Mouse (Mus musculus) layer of hippocampus, postnatal 36 days (tissue): ENCODE measurements around the gene Syt2. TPM values are rescaled to one million over a fixed set of nuclear protein-coding genes. Genes with fewer than 3 reads are reported as not detected.

Experiments
- DNase-seq, 2 experiments: peaks; one replicate each; pipeline ENCODE4 v3.0.0; 2022
- microRNA-seq, 2 experiments: library from miRNA; unstranded; fragments of <30 nt; microRNA quantifications; one replicate each; pipeline ENCODE4 v1.2.0; 2021
- total RNA-seq, 2 experiments: library from RNA; stranded (reverse); gene quantifications; 2 replicates each; pipeline ENCODE4 v1.2.3; 2021

Gene Syt2
- total RNA-seq, 2 experiments from 2014 or later: 21.4 to 23.5 TPM

DNA sequence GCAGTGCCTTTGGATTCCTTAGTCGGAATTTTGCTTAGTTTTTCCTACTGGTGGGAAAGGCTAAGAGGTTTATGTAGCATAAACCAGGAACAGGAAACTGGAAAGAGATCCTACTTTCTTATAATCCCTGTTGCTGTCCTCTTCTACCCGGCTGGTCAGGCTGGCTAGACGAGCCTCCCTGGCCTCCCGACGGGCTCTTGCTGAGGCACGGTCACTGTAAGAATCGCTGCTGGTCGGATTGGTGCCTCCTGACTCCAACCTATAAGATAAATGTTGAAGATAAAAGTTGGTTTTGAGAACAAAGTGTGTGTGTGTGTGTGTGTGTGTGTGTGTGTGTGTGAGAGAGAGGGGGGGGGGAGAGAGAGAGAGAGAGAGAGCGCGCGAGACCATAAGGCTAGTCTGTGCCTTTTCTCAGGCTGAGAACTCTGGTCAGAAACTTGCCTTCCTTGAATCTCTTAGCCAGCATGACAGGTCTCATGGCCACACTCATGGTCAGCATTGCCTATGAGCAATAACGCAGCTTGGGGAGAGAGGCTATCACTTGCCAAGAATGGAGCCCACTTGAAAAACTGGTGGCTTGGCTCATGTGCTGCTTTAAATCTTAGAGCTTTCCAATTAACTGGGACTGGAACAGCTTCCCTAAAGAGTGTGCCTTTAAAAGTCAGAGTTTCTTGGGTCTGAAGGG, 130.9 kb downstream of the Syt2 start:
- DNase-seq: no peak

DNA sequence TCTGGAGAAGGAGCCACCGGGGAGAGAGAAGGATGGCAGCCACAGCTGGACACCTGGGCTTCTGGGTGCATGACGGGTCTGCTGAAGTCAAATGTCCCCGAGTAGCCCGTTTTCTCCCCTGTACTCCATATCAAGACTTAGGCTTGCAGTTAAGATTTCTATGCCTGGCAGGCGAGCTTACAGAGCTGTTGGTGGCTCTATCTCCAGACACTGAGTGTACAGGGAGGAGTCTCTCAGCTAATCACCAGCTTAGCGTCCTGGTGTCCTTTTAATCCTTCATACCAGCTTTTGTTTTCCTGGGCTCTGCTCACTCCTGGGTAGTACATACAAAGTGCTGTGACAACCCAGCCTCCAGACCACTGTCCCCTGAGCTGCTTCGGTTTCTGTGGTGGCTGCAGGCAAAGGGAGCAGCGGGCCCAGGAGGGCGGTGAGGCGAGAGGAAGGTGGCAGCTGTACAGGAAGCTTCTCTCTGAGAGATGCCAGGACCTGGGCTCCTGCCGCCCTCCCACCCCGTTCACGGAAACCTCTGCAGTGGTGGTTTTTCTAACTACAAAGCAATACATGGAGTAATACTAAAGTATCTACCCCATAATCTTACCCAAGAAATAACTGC, 131.6 kb downstream of the Syt2 start:
- no peak for DNase-seq

DNA sequence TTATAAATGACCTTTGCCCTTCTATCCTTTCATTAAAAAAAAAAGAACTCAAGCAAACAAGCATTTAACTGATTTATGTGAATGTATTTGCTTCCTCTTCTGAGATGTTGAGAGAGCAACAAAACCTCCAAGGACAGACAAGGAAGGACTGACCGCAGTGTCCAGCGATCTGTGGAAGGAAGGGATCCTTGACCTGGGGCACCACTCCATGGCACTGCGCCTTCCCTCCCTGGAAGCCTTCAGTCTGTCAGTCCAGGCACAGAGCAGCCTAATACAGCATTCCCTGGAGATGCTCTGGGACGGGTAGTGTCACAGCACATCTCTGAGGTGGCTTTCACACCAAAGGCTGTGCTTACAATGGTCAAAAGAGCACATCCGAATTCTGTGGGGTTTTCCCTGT, 136.3 kb downstream of the Syt2 start:
- no peak for DNase-seq

DNA sequence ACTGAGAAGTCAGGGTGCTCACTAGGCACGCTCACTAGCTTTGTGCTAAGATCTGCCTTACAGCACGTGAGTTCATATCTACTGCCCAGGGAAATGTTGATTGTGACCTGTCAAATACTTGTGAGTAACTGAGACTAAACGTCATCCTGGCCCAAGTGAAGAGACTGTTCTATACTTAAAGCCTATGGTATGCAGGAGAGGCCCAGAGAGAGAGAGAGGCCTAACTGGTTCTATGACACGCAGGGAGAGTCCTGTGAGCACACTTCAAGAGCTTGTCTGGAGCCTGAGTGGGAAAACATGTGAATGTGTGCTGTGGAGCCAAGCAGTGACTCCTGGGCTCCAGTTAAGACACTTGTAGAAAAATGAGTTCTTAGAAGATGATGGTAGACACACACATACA, 137.5 kb downstream of the Syt2 start:
- DNase-seq: no peak

DNA sequence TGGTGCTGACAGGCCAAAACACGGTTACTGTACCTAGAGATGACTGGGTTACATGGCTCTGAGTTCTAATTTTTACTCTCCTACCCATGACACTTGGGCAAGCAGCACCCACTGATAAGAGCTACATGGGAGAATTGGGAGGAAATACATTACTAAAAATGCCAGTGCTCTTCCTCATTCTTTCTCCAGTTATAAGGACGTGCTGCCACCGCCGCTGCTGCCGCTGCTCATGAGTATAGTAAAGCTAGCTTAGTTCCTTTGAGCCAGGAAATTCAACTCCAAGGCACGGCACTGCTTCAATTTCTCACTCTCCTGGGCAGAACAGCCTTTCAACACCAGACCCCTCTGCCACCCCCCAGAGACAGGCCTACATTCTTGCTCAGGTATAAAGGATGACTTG, 138.0 kb downstream of the Syt2 start:
- DNase-seq: no peak

DNA sequence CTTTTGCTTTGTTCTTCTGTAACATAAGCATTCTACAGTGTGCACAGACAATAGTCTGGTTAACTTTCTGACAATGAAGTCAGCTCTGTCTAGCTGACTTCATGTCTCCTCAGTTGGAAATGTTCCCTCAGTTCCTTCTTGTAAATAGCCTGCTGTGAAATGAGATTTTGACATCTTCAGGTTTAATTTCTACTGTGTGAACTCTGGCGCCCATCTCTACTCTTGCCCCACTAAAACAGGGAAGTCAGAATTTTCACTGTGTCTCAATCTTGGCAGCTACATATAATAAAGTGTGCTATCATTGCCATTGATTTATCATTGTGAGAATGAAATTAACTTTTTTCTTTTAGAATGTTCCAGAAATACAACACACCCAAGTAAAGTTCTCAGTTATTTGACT, 138.4 kb downstream of the Syt2 start:
- DNase-seq: no peak

DNA sequence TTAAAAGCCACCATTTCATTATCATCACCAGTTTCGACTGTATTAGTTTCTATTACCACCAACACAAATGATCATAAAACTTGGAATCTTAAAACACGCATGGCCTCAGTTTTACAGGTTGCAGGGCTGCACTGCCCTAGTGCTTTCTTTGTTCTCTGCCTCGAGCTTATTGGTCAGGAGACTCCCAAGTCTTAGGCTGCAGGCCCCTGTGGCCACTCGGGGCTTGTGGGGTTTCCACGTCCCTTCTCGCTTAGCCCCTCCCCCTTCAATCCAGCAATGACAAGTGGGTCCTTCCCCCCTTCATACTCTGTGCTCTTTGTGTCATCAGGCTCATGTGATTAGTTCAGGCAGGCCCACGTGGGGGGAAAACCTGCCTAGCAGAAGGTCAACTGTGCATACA, 141.6 kb downstream of the Syt2 start:
- DNase-seq: no peak

DNA sequence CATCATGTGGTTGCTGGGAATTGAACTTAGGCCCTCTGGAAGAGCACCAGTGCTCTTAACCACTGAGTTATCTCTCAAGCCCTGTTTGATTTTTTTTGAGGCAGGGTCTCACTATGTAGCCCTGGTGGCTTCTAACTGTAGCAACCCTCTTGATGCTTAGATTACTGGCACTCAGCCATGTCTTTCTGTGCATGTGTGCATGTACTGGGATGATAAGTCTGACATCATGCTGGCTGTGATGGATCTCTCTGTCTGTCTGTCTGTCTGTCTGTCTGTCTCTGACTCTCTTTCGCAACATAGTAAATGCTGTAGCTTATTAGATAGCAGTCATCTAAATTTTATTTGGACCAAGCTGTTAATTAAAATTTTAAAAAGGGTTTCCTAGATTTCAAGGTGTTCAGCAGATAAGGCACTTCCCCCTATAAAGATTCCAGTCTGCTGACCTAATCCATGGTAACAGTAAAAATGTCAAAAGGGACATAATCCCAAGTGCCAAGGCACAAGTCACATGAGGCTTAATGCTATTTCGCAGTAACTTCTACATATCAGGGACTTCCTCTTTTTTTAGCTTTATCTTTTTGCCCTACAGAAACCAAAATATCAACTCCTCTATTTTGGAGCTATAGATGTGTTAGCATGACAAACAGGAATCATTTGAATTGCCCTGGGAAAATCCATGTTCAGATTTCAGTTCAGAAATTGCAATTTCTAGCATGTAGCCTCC, 144.4 kb downstream of the Syt2 start:
- no peak for DNase-seq

DNA sequence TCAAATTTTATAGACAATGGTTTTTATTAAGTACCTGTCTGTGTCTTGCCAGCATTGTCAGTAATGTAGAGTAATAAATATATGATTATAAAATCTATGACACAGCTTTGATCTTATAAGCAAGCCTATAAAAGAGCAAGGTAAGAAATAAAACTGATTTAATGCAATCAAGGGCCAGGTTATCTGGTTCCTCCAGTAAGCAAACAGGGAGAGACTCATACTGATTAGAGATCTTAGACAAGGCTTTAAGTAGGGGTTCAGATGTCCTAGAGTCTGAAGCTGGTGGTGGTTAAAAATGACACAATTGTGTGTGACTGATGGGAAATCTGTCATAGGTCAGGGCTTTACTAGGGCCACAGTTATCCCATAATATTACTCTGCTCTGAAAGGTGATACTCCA, 145.0 kb downstream of the Syt2 start:
- DNase-seq: no peak

DNA sequence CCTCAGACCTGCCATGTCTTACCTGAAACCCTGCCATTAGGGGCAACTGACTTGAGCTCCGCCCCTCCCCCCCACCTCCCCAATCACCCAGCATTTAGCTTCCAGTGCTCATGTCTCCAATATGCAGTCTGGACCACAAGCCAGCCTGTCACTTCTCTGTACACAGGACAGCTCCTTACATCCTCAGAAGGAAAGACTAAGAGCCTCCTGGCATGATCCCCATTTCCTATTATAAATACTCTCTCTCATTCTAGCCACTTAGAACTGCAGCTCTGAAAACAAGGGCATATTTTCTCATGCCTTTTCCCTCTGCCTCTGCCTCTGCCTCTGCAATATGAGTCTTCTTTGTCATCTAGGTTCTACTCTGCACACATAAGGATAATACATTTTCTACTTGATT, 149.6 kb downstream of the Syt2 start:
- no peak for DNase-seq

DNA sequence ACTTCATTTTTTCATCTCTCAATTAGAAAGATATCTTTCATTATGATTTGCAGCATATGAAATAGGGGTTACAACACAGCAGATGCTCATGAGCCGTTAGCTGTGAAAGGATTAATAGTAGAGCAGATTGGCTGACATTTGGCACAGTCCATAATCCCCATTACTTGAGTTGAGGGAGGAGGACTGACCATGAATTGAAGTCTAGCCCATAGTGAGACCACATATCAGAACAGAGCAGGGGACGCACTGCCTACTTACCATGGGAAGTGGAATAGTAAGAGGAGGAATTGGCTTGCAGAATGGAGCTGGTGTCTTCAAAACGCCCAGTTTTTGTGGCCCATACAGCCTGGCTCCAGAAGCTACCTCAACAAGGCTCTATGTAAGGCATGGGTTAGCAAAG, 150.1 kb downstream of the Syt2 start:
- DNase-seq: no peak

DNA sequence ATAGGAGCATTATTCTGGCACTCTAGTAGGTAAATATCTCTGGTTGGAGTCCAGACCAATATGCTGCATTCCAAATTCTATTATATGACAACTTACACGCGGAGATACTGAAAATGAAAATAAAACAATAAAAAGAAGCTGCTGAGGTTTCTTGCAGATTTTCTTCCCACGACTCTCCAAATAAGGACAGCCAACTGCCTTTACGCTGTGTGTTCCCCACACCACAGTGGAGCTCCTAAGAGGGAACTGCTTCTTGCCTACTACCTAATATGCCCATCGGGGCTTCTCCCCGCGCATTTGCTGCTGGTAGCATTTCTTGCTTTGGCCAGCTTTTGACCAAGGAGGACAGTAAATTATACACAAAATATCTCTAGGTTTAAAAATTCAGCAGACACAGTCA, 155.3 kb downstream of the Syt2 start:
- no peak for DNase-seq

DNA sequence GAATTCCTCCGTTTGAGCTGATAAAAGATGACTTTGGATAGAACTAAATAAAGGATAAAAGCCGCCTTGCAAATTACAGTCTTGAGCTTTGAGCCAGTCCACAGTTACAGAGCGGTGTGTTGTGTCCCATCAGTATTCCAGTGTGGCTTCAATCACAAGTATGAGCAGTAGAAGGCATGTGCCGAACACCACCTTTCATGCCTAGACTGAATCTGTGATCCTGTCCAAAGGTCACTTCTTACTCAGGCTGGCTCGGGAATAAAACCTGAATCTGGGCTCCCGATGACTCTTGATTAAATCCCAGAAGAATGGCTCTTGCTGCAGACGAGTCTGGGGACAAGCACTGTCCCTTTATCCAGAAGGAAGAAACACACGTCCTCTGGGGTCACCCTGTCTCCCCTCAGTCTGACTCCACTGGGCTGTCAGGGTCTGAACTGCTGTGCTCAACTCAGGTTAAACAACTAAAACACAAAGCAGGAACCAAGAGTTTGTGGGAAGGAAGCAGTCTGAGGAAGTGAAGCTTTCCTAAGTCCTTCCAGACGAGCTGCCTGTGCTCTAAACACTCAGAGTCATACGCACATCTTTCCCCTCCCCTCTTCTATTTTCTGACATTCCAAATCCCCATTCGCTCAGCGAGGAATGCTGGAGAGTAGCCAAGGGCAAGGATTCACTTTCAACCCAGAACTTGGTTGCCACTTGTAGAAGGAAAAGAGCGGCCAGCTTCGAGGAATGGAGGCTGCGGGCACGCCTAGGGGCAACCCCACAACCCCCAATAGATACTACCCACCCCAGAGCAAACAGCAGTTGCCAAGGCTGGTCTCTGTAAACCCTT, 157.0 kb downstream of the Syt2 start:
- DNase-seq: no peak

DNA sequence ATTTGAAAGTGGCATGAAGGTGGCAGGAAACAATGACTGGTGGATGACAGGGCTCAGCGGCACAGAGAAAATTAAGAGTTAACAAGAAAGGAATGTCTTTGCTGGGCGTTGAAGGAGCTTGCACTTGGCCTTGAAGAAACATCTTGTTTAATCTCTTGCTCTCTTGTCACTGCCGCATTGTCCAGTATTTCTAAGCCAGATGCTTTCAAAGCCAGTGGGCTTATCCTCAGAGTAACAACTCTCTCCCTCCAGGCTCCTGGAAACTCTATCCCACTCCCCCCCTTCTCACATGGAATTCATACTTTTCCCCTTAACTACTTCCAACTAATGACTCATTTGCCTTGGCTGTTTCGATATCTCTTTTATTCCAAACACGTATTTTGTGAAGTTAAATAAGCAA, 157.9 kb downstream of the Syt2 start:
- no peak for DNase-seq

DNA sequence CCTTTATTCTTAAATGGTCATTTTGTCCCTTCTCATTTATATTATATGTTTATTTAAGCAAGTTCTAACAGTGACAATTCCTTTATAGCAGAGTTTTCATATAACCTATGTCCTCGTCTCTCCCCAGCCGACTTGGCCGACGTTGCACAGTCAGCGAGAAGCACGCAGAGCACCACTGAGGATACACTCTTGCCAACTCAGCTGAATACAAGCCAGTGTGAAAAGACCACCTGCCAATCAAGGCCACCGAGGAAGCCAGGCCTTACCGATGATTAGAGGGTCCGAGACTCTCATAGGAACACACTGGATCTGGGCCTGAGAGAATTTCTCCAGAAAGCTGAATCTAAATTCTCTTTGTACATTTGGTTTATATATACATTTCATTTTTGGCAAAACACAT, 159.0 kb downstream of the Syt2 start:
- no peak for DNase-seq

Small RNA genes within 50 kb of the gene (microRNA-seq; reads per million reads assigned to microRNA genes)
- 0 reads per million in 2 experiments for gene Gm22232

Other genes starting within 250 kb of the Syt2 start
- 10 to 100 TPM; 27.2 to 29.4 TPM for gene Cyb5r1, start 241.1 kb upstream of the Syt2 start, total RNA-seq
- gene Adipor1, start 231.3 kb upstream of the Syt2 start, total RNA-seq: 10 to 100 TPM; 57.5 to 57.7 TPM
- gene Klhl12, start 191.1 kb upstream of the Syt2 start, total RNA-seq: 10 to 100 TPM; 43.8 to 44.9 TPM
- gene Rabif, start 152.0 kb upstream of the Syt2 start, total RNA-seq: 10 to 100 TPM; 25.2 to 26.1 TPM
- gene Mgat4e, start 97.0 kb upstream of the Syt2 start, total RNA-seq: not detected
- 10 to 100 TPM; 72.0 to 73.4 TPM for gene Kdm5b, start 86.5 kb upstream of the Syt2 start, total RNA-seq